Mouse (Mus musculus) kidney, adult 11 months (tissue): Measurements from ENCODE around the gene Pde11a.
"Not testable (repeated sequence)": the region's sequence is repeated elsewhere in the genome, so short reads cannot be mapped to it uniquely, and the experiment has no call there.

Experiments used
- DNase-seq: peaks from one replicate; pipeline ENCODE4 v3.0.0; 2022

Pde11a gene

GRCm38 (mm10) chr2:75988779-75989363 lies 349.7 kb downstream of the Pde11a start:
- DNase-seq, result no peak

- no peak for DNase-seq
Observed at GRCm38 (mm10) chr2:75988378-75988777, 350.2 kb downstream of the Pde11a start.

- no peak for DNase-seq
Observed at GRCm38 (mm10) chr2:75987739-75988138, 350.8 kb downstream of the Pde11a start.

- DNase-seq, result peak; percentile 68
Observed at GRCm38 (mm10) chr2:75985124-75985523, 353.4 kb downstream of the Pde11a start.

- DNase-seq, result no peak
Observed at GRCm38 (mm10) chr2:75983847-75984246, 354.7 kb downstream of the Pde11a start.

- DNase-seq, result no peak
Observed at GRCm38 (mm10) chr2:75983091-75983490, 355.5 kb downstream of the Pde11a start.

GRCm38 (mm10) chr2:75982626-75983025 lies 355.9 kb downstream of the Pde11a start:
- DNase-seq, result no peak

- DNase-seq, result peak; percentile 78
Observed at GRCm38 (mm10) chr2:75981440-75982081, 357.0 kb downstream of the Pde11a start, which contains the start of gene Ttc30a1. Ttc30a1 (minus strand) TSS chr2:75981967.

GRCm38 (mm10) chr2:75980933-75981439 lies 357.6 kb downstream of the Pde11a start:
- peak; percentile 12 for DNase-seq

- peak; percentile 15 for DNase-seq
Observed at GRCm38 (mm10) chr2:75977752-75978368, 360.7 kb downstream of the Pde11a start, which contains the start of gene Ttc30a2. Ttc30a2 (minus strand) TSS chr2:75978170.

GRCm38 (mm10) chr2:75976070-75976469 lies 362.5 kb downstream of the Pde11a start:
- DNase-seq, result not testable (repeated sequence)

GRCm38 (mm10) chr2:75974131-75974530 lies 364.4 kb downstream of the Pde11a start:
- DNase-seq, result no peak

GRCm38 (mm10) chr2:75964972-75965371 lies 373.6 kb downstream of the Pde11a start:
- peak; percentile 32 for DNase-seq

GRCm38 (mm10) chr2:75964512-75964911 lies 374.1 kb downstream of the Pde11a start:
- DNase-seq, result peak; percentile 42

GRCm38 (mm10) chr2:75964051-75964450 lies 374.5 kb downstream of the Pde11a start:
- DNase-seq, result no peak

GRCm38 (mm10) chr2:75963211-75963840 lies 375.2 kb downstream of the Pde11a start:
- DNase-seq, result no peak

GRCm38 (mm10) chr2:75960366-75961330 lies 377.9 kb downstream of the Pde11a start:
- DNase-seq, result peak; percentile 32

GRCm38 (mm10) chr2:75959850-75960365 lies 378.7 kb downstream of the Pde11a start:
- no peak for DNase-seq

GRCm38 (mm10) chr2:75959183-75959849 lies 379.3 kb downstream of the Pde11a start:
- DNase-seq, result no peak

GRCm38 (mm10) chr2:75955709-75956108 lies 382.9 kb downstream of the Pde11a start:
- no peak for DNase-seq

- no peak for DNase-seq
Observed at GRCm38 (mm10) chr2:75953320-75953719, 385.3 kb downstream of the Pde11a start.
